Mouse (Mus musculus) intestine, embryonic 14.5 days (tissue): ENCODE results near the gene Samd4b. TPM values are rescaled to one million over a fixed set of nuclear protein-coding genes. Genes with fewer than 3 reads are reported as not detected.

Experiments
- ATAC-seq: fragments of 200-750 bp; cut with Nextera tagmentation; replicated peaks from 2 replicates; pipeline ENCODE4 v1.8.0; 2017; ENCODE audit warnings: low read depth, moderate number of reproducible peaks, moderate TSS enrichment, moderate library complexity; ENCODE audit not compliant: low FRiP score, low TSS enrichment
- DNase-seq: peaks from one replicate; pipeline ENCODE4 v3.0.0-alpha.2; 2018; ENCODE audit warnings: low spot score
- H3K27ac ChIP-seq: fragments of 300-500 bp; sonication (generic); 2 replicates; pipeline ENCODE4 v1.5.1; 2014; ENCODE audit warnings: low read depth, mild to moderate bottlenecking, control low read depth
- H3K27me3 ChIP-seq: fragments of 300-500 bp; sonication (generic); replicated peaks from 2 replicates; pipeline ENCODE4 v1.6.1; 2014; ENCODE audit warnings: low read length, control low read depth; ENCODE audit not compliant: control insufficient read depth, insufficient read depth
- H3K36me3 ChIP-seq: fragments of 300-500 bp; sonication (generic); 2 replicates; pipeline ENCODE4 v1.6.1; 2014; ENCODE audit warnings: low read length, control low read depth; ENCODE audit not compliant: control insufficient read depth, insufficient read depth
- H3K4me1 ChIP-seq: fragments of 300-500 bp; sonication (generic); replicated peaks from 2 replicates; pipeline ENCODE4 v1.6.1; 2014; ENCODE audit warnings: low read length, control low read depth, mixed read lengths; ENCODE audit not compliant: control insufficient read depth, insufficient read depth
- H3K4me2 ChIP-seq: fragments of 300-500 bp; sonication (generic); 2 replicates; pipeline ENCODE4 v1.6.1; 2014; ENCODE audit warnings: low read length
- H3K4me3 ChIP-seq: fragments of 300-500 bp; sonication (generic); 2 replicates; pipeline ENCODE4 v1.5.1; 2014; ENCODE audit warnings: low read depth, low read length, control low read depth, mixed read lengths
- H3K9ac ChIP-seq: fragments of 300-500 bp; sonication (generic); 2 replicates; pipeline ENCODE4 v1.6.1; 2014; ENCODE audit warnings: mild to moderate bottlenecking, low read length
- H3K9me3 ChIP-seq: fragments of 300-500 bp; sonication (generic); 2 replicates; pipeline ENCODE4 v1.6.1; 2016; ENCODE audit warnings: low read length, control low read depth; ENCODE audit not compliant: control insufficient read depth
- WGBS: fragments of 180-500 bp; shearing (Covaris S2); extraction: QIAGEN DNeasy Blood & Tissue Kit; methylation state at CpG from one replicate; pipeline ENCODE4 v1.1.7; 2014; 5-methylcytosine and 5-hydroxymethylcytosine counted together
- polyA plus RNA-seq: library from polyadenylated mRNA; unstranded; fragments of >200 nt; fragmentation: Nextera tagmentation; extraction: Ambion mirVana; gene quantifications from 2 replicates; pipeline ENCODE4 v1.2.1, GENCODE M21; 2014

Gene Samd4b
- polyA plus RNA-seq, 1 experiment from 2014 or later = 27.7 TPM

DNA sequence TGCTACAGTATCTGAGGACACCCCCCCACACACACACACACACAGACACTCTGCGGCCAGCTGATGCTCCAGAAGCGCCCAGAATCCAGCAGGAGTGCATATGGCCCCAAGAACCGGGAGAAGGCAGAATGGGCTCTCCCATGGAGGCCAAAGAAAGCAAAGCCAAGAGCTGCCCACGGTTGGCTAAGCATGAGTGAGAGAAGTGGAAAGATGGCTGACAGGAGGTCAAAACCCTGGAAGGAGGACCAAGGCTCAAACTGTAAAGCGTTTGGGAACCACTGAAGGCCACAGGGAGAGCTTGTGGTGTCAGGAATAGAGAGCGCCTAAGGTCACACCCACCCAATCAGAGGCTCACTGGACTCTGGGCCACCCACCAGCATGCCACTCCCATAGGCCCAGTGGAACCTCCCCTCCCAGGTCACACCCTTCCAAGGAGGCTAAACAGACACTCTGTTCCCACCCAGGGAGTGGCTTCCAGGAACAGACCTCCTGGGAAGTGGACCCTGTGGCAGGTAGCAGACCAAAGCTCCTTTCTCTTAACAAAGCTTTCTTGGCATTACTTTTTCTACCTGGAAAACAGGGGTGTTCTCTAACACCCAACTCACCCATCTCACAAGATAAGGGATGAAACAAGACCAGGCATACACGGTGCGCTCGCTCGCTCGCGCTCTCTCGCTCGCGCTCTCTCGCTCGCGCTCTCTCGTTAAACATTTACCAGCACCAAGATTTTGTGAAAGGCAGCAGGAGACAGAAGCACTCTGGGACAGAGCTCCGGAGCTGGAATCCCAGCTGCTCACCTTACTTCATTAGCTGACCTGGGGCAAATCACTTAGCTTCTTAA is 1.3 kb downstream of the Samd4b start:
- WGBS = 37% methylated on average over 20 of the region's 20 CpGs
- H3K4me1 ChIP-seq = peaks cover 51% of the 10 kb centered on the region
- no peaks in the 10 kb centered on the region for H3K9me3 ChIP-seq
- peaks cover 5% of the 10 kb centered on the region; the same call in 1 of the 2 replicates for H3K36me3 ChIP-seq
- ATAC-seq (peak; percentile 73), DNase-seq (peak; percentile 75)
- no peaks in the 10 kb centered on the region for H3K27me3 ChIP-seq
- H3K9ac ChIP-seq = peak overlapping the region; percentile 66
- peak overlapping the region; percentile 78 for H3K4me2 ChIP-seq
- peak overlapping the region; percentile 64 for H3K4me3 ChIP-seq
- peak overlapping the region; percentile 86 for H3K27ac ChIP-seq

DNA sequence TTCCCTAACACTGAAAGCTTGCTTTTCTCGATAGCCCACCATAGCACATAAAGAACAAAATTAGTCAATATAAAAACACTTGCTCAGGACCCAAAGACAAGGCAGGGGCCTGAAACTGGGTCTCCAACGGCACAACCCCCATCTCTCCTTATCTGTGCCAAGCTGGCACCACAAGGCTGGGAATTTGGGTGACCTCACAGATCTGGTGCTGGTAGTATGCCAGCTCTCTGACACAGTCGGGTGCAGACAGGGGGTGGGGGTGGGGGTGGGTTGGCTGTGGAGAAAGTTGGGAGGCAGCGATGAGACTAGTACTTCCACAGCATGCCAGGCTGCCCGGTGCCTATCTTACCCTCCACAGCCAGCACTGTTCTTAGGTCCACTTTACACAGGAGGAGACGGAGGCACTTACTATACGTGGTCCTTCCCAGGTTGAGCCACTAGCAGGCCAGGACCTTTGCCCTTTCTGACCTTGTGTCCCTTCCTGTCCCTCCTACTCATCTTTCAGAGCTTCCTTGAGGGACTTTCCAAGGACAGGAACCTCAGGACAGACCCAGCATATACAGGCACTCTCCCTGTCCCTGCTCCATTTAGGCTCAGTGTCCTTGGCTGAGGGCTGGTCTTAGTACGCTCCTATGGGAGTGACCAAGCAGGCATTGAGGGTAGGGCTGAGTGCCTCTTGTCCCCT is 2.1 kb downstream of the Samd4b start:
- no peak overlapping the region for H3K9ac ChIP-seq
- DNase-seq = no peak
- H3K36me3 ChIP-seq = peaks cover 9% of the 10 kb centered on the region; the same call in 1 of the 2 replicates
- H3K4me2 ChIP-seq = peak overlapping the region; percentile 78
- peaks cover 56% of the 10 kb centered on the region for H3K4me1 ChIP-seq
- 78% methylated on average over 8 of the region's 8 CpGs for WGBS
- no peak for ATAC-seq
- no peak overlapping the region for H3K4me3 ChIP-seq
- H3K27ac ChIP-seq = no peak overlapping the region
- no peaks in the 10 kb centered on the region for H3K9me3 ChIP-seq
- H3K27me3 ChIP-seq = no peaks in the 10 kb centered on the region

DNA sequence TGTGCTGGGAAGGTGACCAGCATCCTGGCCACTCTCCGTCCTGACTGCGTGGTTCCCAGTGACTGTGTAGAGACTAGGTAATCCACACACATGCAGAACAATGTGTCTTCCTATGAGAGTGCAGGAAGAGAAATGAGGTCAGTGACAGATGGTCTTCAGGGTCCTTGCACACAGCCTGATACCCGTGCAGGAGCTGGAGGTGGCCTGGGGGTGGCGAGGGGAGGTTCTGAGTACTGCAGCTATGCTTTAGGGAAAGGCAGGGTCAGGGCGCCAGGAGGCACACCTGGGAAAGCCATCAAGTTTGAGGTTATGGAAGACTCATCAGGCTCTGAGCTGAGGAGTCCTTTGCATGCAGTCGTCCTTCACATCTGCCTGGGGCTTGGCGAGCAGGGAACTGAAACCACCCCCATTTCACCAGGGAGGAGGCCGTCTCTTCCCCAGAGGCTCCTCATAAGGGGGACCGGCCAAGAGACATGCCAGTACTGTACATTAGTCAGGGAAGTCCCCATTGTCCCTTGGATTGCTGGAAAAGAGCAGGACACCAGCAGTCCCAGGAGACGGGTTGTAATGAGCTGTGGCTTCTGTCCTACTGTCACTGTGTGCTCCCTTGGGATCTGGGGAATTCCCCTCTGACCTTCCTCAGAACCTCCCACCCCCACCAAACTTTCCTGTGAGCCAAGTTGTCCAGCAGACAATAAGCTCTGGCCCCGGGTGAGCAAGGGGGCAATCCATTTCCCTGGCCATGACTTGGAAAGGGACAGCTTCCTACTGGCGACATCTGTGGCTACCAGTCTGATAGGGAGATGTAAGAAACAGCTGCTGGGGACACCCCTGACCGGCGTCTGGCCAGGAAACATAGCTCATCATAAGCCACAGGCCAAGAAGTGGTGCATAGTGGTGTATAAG is 4.5 kb downstream of the Samd4b start:
- Histone ChIP-seq H3K4me3 (no peak overlapping the region), H3K36me3 (peaks cover 10% of the 10 kb centered on the region; the same call in 1 of the 2 replicates), H3K4me2 (no peak overlapping the region), H3K9me3 (no peaks in the 10 kb centered on the region), H3K4me1 (peaks cover 62% of the 10 kb centered on the region), H3K27me3 (no peaks in the 10 kb centered on the region), H3K27ac (no peak overlapping the region), H3K9ac (no peak overlapping the region)
- WGBS = 50% methylated on average over 14 of the region's 14 CpGs
- ATAC-seq (no peak), DNase-seq (no peak)

DNA sequence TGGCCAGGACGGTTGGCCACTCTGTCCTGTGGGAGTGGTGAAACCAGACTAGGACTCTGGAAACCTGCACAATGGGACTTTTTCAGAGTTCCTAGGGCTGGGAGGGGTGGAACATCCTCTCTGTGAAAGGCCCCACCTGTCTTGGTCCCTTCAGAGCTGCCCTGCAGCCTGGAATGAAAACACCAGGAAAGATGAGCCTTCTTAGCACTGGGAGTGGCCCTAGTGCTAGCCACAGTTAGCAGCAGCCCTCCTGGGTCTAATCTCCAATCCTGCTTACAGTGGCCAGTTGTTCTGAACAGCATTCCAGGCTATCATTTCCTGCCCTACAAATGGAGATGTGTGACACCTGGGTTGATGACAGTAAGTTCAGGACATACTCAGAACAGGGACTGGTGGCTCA is 6.1 kb downstream of the Samd4b start:
- Histone ChIP-seq H3K4me2 (no peak overlapping the region), H3K27me3 (no peaks in the 10 kb centered on the region), H3K9me3 (no peaks in the 10 kb centered on the region), H3K4me1 (peaks cover 76% of the 10 kb centered on the region), H3K4me3 (no peak overlapping the region), H3K27ac (peak overlapping the region; percentile 36; the same call in 1 of the 2 replicates), H3K36me3 (peaks cover 10% of the 10 kb centered on the region; the same call in 1 of the 2 replicates), H3K9ac (no peak overlapping the region)
- ATAC-seq = no peak
- DNase-seq = no peak
- WGBS = 56% methylated on average over 1 of the region's 1 CpGs

DNA sequence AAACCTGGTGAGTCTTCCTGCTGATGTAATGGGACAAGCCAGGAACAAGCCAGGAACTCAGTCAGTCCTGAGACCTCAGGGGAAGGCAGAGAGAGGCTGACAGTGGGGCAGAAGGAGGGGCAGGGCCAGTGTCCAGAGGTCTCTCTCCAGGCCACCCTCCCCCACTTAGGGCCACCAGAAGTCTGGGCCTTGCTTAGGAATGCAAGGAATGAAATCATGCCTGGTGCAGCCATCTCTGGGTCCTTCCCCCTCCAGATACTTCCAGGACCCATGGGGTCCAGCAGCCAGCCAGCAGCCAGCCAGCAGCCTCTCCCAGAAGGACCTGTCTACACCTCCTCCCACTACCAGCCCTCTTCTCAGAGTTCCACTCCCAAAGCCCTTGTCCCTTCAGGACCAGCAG is 10.3 kb downstream of the Samd4b start:
- Histone ChIP-seq H3K4me2 (no peak overlapping the region), H3K27ac (no peak overlapping the region; the same call in 1 of the 2 replicates), H3K9ac (no peak overlapping the region), H3K36me3 (0 out of 2 replicates have a peak, but pooled peaks cover 6% of the 10 kb centered on the region), H3K4me1 (peaks cover 66% of the 10 kb centered on the region), H3K4me3 (no peak overlapping the region), H3K9me3 (no peaks in the 10 kb centered on the region), H3K27me3 (no peaks in the 10 kb centered on the region)
- no peak for ATAC-seq
- DNase-seq = no peak

DNA sequence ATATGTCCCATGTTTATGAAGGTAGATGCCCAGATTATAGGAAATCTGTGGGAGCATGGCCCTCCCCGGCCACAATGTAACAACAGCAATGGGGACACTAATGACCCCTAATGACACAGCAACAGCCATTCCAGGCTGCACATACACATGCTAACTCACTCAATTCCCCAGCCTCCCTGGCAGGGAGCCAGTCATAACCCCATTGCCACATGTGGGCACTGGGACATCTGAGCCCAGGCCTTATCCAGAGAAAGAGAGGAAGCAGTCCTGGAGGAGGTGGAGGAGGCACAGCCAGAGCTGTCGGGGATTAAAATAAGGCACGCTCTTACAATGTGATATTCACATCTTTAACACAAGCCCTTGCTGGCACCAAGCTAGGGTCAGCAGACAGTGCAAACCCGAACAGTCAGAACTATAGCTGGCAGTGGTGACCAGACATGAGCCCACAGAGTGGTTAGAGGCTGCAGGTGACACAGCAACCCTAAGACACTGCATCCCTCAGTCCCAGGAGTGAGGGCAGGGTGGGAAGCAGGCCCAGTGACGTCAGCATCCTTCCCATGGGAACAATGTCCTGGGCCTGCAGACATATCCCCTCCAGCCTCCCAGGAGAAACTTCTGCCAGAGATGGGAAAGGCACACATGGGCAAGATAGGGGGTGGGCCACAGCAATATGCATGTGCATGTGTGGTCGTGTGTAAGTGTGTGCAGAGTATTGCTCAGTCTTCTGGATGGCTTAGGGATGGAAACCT is 11.1 kb downstream of the Samd4b start:
- no peak for DNase-seq
- peaks cover 61% of the 10 kb centered on the region for H3K4me1 ChIP-seq
- WGBS = 61% methylated on average over 6 of the region's 6 CpGs
- H3K9ac ChIP-seq = no peak overlapping the region
- no peak overlapping the region for H3K4me3 ChIP-seq
- no peaks in the 10 kb centered on the region for H3K27me3 ChIP-seq
- H3K4me2 ChIP-seq = no peak overlapping the region
- no peak for ATAC-seq
- H3K9me3 ChIP-seq = no peaks in the 10 kb centered on the region
- H3K36me3 ChIP-seq = 0 out of 2 replicates have a peak, but pooled peaks cover 6% of the 10 kb centered on the region
- no peak overlapping the region; the same call in 1 of the 2 replicates for H3K27ac ChIP-seq

DNA sequence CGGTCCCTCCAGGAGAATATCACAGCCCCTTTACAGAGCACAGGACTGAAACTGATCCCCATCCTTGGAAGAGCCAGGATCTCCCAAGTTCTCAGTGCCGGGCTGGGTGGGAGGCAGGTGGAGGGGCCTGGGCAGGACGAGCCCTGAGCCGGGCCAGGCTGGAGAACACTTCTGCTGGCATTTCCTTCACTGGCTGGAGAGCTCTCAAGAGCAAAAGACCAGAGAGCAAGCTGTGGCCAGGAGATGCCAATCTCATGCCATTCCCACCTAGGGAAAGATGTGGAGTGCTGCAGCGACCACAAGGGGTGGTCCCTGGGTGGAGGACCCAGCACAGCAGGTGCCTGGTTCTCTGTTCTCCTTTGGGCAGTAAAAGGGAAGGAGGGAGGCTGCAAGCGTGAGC is 12.9 kb downstream of the Samd4b start:
- no peaks in the 10 kb centered on the region for H3K36me3 ChIP-seq
- H3K9ac ChIP-seq = no peak overlapping the region
- H3K4me3 ChIP-seq = no peak overlapping the region
- H3K4me2 ChIP-seq = no peak overlapping the region
- no peak overlapping the region for H3K27ac ChIP-seq
- H3K4me1 ChIP-seq = peaks cover 56% of the 10 kb centered on the region
- WGBS = 76% methylated on average over 6 of the region's 6 CpGs
- H3K9me3 ChIP-seq = no peaks in the 10 kb centered on the region
- DNase-seq = no peak
- no peak for ATAC-seq
- H3K27me3 ChIP-seq = no peaks in the 10 kb centered on the region
